Mouse (Mus musculus): Measurements from ENCODE around the gene Wnt7a. TPM values are rescaled to one million over a fixed set of nuclear protein-coding genes. Genes with fewer than 3 reads are reported as not detected.
A peak's percentile ranks its signal among the peaks of the same experiment; 100 is the strongest.

Wnt7a gene
- polyA plus RNA-seq, 1 experiment from 2014 or later = 7.6 TPM

DNA sequence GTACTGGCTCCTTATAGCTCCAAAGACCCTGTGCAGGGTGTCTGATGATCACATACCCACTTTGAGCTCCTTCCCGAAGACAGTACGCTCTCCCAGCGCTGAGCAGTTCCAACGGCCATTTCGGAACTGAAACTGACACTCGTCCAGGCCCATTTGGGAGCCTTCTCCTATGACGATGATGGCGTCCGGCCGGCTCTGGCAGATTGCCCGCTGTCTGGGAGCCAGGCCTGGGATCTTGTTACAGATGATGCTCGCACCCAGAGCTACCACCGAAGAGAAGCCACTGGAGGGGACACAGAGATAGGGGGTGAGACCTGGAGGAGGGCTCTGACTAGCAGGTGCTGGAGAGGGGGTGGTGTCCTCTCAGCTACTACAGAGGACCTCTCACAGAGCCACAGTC is 2.5 kb downstream of the Wnt7a start:
- Histone ChIP-seq H3K4me2 (replicated peaks; ENCODE audit: low read depth, low read length) (no peak overlapping the region), H3K27me3 (ENCODE audit: control insufficient read depth, insufficient read depth, low read length) (peaks cover 46% of the 10 kb centered on the region), H3K36me3 (ENCODE audit: control insufficient read depth, insufficient read depth, low read length) (no peaks in the 10 kb centered on the region), H3K4me3 (ENCODE audit: low read depth, low read length) (no peak overlapping the region), H3K27ac (ENCODE audit: low read depth, low read length) (no peak overlapping the region), H3K9me3 (ENCODE audit: control insufficient read depth, low read length) (no peaks in the 10 kb centered on the region), H3K9ac (ENCODE audit: low read depth, low read length) (no peak overlapping the region), H3K4me1 (replicated peaks; ENCODE audit: control insufficient read depth, insufficient read depth, low read length) (no peaks in the 10 kb centered on the region; the same call in 1 of the 2 replicates)
- WGBS = 90% methylated on average over 13 of the region's 13 CpGs
- ATAC-seq (ENCODE audit: low FRiP score) = no peak
- DNase-seq (ENCODE audit: low spot score) = no peak

DNA sequence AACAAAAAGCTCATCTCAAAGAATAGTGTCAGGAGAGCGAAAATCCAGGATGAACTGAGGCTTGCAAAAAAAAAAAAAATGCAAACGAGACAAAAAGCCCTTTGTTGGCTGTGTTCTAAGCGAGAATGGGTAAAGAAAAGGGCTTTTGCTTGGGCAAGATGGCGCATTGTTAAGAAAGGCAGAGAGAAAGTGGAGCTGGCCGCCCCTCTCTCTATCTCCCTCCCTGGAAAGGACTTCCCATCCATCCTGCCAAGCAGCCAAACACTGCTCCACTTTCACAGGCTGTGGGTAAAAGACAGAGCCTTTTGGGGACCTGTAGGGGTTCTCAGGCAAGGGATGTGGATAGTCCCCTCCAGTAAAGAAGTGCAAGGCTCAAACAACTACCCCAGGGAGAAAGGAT is 9.6 kb downstream of the Wnt7a start:
- Histone ChIP-seq H3K27me3 (ENCODE audit: control insufficient read depth, insufficient read depth, low read length) (no peaks in the 10 kb centered on the region), H3K27ac (ENCODE audit: low read depth, low read length) (peak overlapping the region; percentile 63), H3K9ac (ENCODE audit: low read depth, low read length) (no peak overlapping the region; the same call in 1 of the 2 replicates), H3K4me2 (replicated peaks; ENCODE audit: low read depth, low read length) (no peak overlapping the region), H3K9me3 (ENCODE audit: control insufficient read depth, low read length) (no peaks in the 10 kb centered on the region), H3K4me3 (ENCODE audit: low read depth, low read length) (no peak overlapping the region), H3K4me1 (replicated peaks; ENCODE audit: control insufficient read depth, insufficient read depth, low read length) (peaks cover 5% of the 10 kb centered on the region; the same call in 1 of the 2 replicates), H3K36me3 (ENCODE audit: control insufficient read depth, insufficient read depth, low read length) (no peaks in the 10 kb centered on the region)
- DNase-seq (ENCODE audit: low spot score) (peak; percentile 29), ATAC-seq (ENCODE audit: low FRiP score) (peak; percentile 63)
- 19% methylated on average over 5 of the region's 5 CpGs for WGBS

DNA sequence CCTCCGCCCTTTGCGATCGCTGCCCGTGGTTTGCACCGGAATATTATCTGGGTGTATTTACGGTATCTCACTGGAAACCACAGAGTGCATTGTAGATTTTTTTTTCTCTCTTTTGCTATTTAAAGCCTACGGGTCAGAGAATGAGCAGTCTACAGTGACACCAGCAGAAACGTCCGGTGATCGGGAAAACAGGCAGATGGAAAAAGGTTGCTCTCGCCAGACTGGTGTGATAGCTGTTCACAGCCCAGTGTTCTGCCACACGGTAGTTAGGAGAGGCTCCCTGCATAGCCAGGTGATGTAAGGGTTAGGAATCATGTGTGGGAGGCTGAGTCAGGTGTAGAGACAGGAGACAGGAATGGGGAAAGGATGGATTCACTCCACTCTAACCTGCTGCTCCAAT is 10.6 kb downstream of the Wnt7a start:
- WGBS = 82% methylated on average over 12 of the region's 12 CpGs
- no peak for ATAC-seq (ENCODE audit: low FRiP score)
- no peak overlapping the region for H3K4me2 ChIP-seq (replicated peaks; ENCODE audit: low read depth, low read length)
- no peaks in the 10 kb centered on the region for H3K27me3 ChIP-seq (ENCODE audit: control insufficient read depth, insufficient read depth, low read length)
- H3K36me3 ChIP-seq (ENCODE audit: control insufficient read depth, insufficient read depth, low read length) = no peaks in the 10 kb centered on the region; the same call in 1 of the 2 replicates
- no peaks in the 10 kb centered on the region for H3K9me3 ChIP-seq (ENCODE audit: control insufficient read depth, low read length)
- no peak for DNase-seq (ENCODE audit: low spot score)
- H3K4me1 ChIP-seq (replicated peaks; ENCODE audit: control insufficient read depth, insufficient read depth, low read length) = peaks cover 5% of the 10 kb centered on the region; the same call in 1 of the 2 replicates
- no peak overlapping the region for H3K9ac ChIP-seq (ENCODE audit: low read depth, low read length)
- H3K4me3 ChIP-seq (ENCODE audit: low read depth, low read length) = no peak overlapping the region
- H3K27ac ChIP-seq (ENCODE audit: low read depth, low read length) = no peak overlapping the region

DNA sequence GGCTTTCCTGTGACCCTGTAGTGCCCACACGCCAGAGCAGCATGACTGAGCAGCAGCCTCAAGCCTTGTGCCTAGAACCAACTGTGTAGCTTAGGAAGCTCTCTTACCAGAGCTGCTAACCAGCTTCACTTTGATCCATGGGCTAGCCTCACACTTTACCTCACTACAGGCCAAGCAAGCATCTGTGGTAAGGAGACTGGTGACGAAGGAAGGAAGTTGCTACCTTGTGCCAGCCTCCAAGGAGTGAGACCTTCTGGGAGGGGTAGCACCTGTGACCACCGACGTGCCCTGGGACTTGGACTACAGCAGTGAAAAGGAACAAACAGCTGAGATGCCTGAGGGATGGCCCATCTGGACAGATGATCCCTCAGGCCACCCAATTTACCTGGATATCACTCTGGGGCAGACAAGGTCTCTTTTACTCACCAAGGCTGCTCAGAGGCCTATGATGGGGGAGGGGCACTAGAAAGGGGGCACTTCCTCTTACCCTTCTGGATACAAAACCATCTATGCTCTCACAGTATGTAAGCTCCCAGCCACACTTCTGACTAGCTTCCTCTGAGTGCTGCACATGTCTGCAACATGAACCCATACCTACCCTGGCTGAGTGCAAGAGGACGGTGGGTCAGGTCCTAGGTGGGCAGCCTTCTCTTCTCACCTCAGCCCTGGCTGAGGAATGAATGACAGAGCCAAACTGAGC is 18.5 kb downstream of the Wnt7a start:
- H3K27me3 ChIP-seq (ENCODE audit: control insufficient read depth, insufficient read depth, low read length) = no peaks in the 10 kb centered on the region
- H3K4me3 ChIP-seq (ENCODE audit: low read depth, low read length) = no peak overlapping the region
- WGBS = 84% methylated on average over 5 of the region's 5 CpGs
- DNase-seq (ENCODE audit: low spot score) = no peak
- peaks cover 4% of the 10 kb centered on the region for H3K36me3 ChIP-seq (ENCODE audit: control insufficient read depth, insufficient read depth, low read length)
- no peaks in the 10 kb centered on the region for H3K9me3 ChIP-seq (ENCODE audit: control insufficient read depth, low read length)
- no peak for ATAC-seq (ENCODE audit: low FRiP score)
- no peak overlapping the region for H3K4me2 ChIP-seq (replicated peaks; ENCODE audit: low read depth, low read length)
- H3K4me1 ChIP-seq (replicated peaks; ENCODE audit: control insufficient read depth, insufficient read depth, low read length) = no peaks in the 10 kb centered on the region
- no peak overlapping the region for H3K9ac ChIP-seq (ENCODE audit: low read depth, low read length)
- no peak overlapping the region for H3K27ac ChIP-seq (ENCODE audit: low read depth, low read length)

DNA sequence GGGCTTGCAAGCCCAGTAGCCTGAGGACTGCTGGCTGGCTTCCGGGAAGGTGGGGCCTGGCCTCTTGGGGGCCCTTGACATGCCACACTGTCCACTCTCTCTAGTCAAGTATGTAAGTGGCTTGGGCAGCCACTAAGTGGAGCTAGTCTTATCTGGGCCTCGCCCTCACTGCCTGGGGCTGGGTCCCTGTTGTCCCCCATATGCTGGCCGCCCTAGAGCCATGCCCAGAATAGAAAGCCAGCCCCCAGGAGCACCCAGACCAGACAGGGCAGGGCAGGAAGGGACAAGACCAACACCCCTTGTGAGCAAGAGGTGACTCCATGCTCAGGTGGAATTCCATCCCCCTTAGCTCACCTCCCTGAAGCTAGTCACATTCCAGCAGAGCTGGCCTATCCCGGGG is 22.0 kb downstream of the Wnt7a start:
- no peaks in the 10 kb centered on the region for H3K4me1 ChIP-seq (replicated peaks; ENCODE audit: control insufficient read depth, insufficient read depth, low read length)
- peaks cover 4% of the 10 kb centered on the region for H3K36me3 ChIP-seq (ENCODE audit: control insufficient read depth, insufficient read depth, low read length)
- no peak for DNase-seq (ENCODE audit: low spot score)
- WGBS = 87% methylated on average over 4 of the region's 4 CpGs
- no peaks in the 10 kb centered on the region for H3K9me3 ChIP-seq (ENCODE audit: control insufficient read depth, low read length)
- no peak for ATAC-seq (ENCODE audit: low FRiP score)
- H3K4me3 ChIP-seq (ENCODE audit: low read depth, low read length) = no peak overlapping the region
- no peak overlapping the region for H3K27ac ChIP-seq (ENCODE audit: low read depth, low read length)
- no peak overlapping the region for H3K4me2 ChIP-seq (replicated peaks; ENCODE audit: low read depth, low read length)
- no peaks in the 10 kb centered on the region for H3K27me3 ChIP-seq (ENCODE audit: control insufficient read depth, insufficient read depth, low read length)
- H3K9ac ChIP-seq (ENCODE audit: low read depth, low read length) = no peak overlapping the region

DNA sequence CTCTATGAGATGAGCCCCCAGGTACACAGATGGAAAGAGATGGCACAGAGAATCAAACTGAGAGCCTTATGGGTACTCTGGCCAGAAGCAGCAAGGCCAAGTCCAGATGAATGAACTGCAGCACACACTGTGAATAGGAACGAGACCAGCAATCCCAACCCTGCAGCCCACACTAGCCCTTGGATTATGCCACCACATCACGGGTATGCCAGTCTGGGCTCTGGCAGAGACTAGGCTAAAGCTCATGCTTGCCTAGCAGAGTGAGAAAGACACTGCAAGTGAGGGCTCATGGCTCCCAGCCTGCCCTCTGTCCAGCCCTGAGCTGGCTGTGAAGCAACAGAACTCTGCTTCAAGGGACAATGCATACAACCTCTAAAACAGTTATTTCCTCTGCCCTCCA is 26.7 kb downstream of the Wnt7a start:
- Histone ChIP-seq H3K4me3 (ENCODE audit: low read depth, low read length) (no peak overlapping the region), H3K27me3 (ENCODE audit: control insufficient read depth, insufficient read depth, low read length) (no peaks in the 10 kb centered on the region), H3K9me3 (ENCODE audit: control insufficient read depth, low read length) (no peaks in the 10 kb centered on the region), H3K9ac (ENCODE audit: low read depth, low read length) (no peak overlapping the region), H3K27ac (ENCODE audit: low read depth, low read length) (no peak overlapping the region), H3K36me3 (ENCODE audit: control insufficient read depth, insufficient read depth, low read length) (no peaks in the 10 kb centered on the region; the same call in 1 of the 2 replicates), H3K4me1 (replicated peaks; ENCODE audit: control insufficient read depth, insufficient read depth, low read length) (no peaks in the 10 kb centered on the region), H3K4me2 (replicated peaks; ENCODE audit: low read depth, low read length) (no peak overlapping the region)
- DNase-seq (ENCODE audit: low spot score) (no peak), ATAC-seq (ENCODE audit: low FRiP score) (no peak)
- 91% methylated on average over 2 of the region's 2 CpGs for WGBS

DNA sequence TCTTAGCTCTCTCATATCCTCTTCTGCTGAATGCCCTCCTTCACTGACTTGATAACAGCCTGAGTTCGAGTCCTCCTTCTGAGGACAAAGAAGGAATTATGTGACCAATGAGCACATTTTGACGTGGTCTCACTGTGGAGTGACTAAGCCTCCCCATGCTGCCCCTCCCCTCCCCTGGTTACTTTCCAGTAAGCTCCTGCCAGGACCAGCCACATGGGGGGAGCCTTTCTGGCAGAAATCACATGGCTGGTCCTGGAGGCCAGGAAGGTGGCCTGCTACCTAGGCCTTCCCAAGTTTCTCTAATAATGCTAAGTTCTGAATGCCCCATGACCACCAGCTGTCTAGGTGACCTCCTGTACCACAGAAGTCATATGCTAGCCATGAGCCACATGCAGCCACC is 27.3 kb downstream of the Wnt7a start:
- H3K27me3 ChIP-seq (ENCODE audit: control insufficient read depth, insufficient read depth, low read length) = no peaks in the 10 kb centered on the region
- no peak for DNase-seq (ENCODE audit: low spot score)
- no peaks in the 10 kb centered on the region; the same call in 1 of the 2 replicates for H3K36me3 ChIP-seq (ENCODE audit: control insufficient read depth, insufficient read depth, low read length)
- H3K4me1 ChIP-seq (replicated peaks; ENCODE audit: control insufficient read depth, insufficient read depth, low read length) = no peaks in the 10 kb centered on the region
- H3K9me3 ChIP-seq (ENCODE audit: control insufficient read depth, low read length) = no peaks in the 10 kb centered on the region
- H3K4me3 ChIP-seq (ENCODE audit: low read depth, low read length) = no peak overlapping the region
- ATAC-seq (ENCODE audit: low FRiP score) = no peak
- WGBS = 71% methylated on average over 2 of the region's 2 CpGs
- H3K9ac ChIP-seq (ENCODE audit: low read depth, low read length) = no peak overlapping the region
- H3K4me2 ChIP-seq (replicated peaks; ENCODE audit: low read depth, low read length) = no peak overlapping the region
- H3K27ac ChIP-seq (ENCODE audit: low read depth, low read length) = no peak overlapping the region

DNA sequence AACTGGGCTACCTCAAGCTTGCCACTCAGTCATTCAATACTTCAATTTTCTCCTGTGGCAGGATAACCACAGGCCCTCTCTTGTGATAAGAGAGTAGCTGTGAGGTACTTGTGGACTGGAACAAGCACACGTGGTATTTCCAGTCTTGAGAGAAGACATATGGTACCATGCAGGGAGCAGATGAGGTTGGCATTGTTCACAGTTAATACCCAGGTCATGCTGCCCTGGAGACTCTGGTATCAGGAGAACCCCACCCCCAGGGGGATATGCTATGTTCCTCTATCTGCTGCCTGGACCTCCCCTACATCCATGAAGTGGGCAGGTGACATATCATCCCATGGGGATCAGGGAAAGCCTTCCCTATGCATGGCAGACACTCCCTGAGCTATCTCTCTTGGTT is 27.9 kb downstream of the Wnt7a start:
- Histone ChIP-seq H3K27me3 (ENCODE audit: control insufficient read depth, insufficient read depth, low read length) (no peaks in the 10 kb centered on the region), H3K9me3 (ENCODE audit: control insufficient read depth, low read length) (no peaks in the 10 kb centered on the region), H3K4me1 (replicated peaks; ENCODE audit: control insufficient read depth, insufficient read depth, low read length) (no peaks in the 10 kb centered on the region), H3K4me3 (ENCODE audit: low read depth, low read length) (no peak overlapping the region), H3K36me3 (ENCODE audit: control insufficient read depth, insufficient read depth, low read length) (no peaks in the 10 kb centered on the region; the same call in 1 of the 2 replicates), H3K4me2 (replicated peaks; ENCODE audit: low read depth, low read length) (no peak overlapping the region), H3K9ac (ENCODE audit: low read depth, low read length) (no peak overlapping the region), H3K27ac (ENCODE audit: low read depth, low read length) (no peak overlapping the region)
- ATAC-seq (ENCODE audit: low FRiP score) = no peak
- 92% methylated on average over 1 of the region's 1 CpGs for WGBS
- DNase-seq (ENCODE audit: low spot score) = no peak

DNA sequence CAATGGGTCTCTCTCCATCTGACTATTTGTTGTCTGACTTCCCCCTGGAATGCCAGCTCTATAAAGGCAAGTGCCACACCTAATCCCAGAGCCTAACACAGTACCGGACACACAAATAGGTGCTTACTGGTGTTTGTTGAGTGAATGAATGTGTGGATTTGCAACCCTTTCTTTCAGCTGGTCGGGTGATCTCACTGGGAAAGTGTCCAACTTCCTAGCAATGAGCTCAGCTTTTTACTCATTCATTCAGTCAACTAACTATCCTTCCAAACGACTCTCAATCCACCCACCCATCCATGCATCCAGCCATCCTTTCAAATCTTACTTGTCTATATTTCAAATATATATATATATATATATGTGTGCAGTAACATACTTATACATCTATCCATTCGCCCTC is 31.3 kb downstream of the Wnt7a start:
- Histone ChIP-seq H3K36me3 (ENCODE audit: control insufficient read depth, insufficient read depth, low read length) (no peaks in the 10 kb centered on the region), H3K27ac (ENCODE audit: low read depth, low read length) (no peak overlapping the region), H3K4me1 (replicated peaks; ENCODE audit: control insufficient read depth, insufficient read depth, low read length) (no peaks in the 10 kb centered on the region), H3K4me2 (replicated peaks; ENCODE audit: low read depth, low read length) (no peak overlapping the region), H3K9ac (ENCODE audit: low read depth, low read length) (no peak overlapping the region), H3K27me3 (ENCODE audit: control insufficient read depth, insufficient read depth, low read length) (no peaks in the 10 kb centered on the region), H3K9me3 (ENCODE audit: control insufficient read depth, low read length) (no peaks in the 10 kb centered on the region), H3K4me3 (ENCODE audit: low read depth, low read length) (no peak overlapping the region)
- ATAC-seq (ENCODE audit: low FRiP score) (no peak), DNase-seq (ENCODE audit: low spot score) (no peak)
- WGBS = 80% methylated on average over 4 of the region's 4 CpGs
